Mouse (Mus musculus) B cell, adult 67 days (primary cell): ENCODE results near the gene A2m. TPM values are rescaled to one million over a fixed set of nuclear protein-coding genes. Genes with fewer than 3 reads are reported as not detected.

Experiments
- total RNA-seq, 2 experiments: library from RNA; stranded (reverse); gene quantifications; 4 replicates each; pipeline ENCODE4 v1.2.4; 2023

The A2m gene
- not detected for total RNA-seq

GRCm38 (mm10) chr6:121635076-121635475 is at the start of gene A2m:
Gene A2m, plus strand, starts transcription at chr6:121635376.

Other genes with a start within 250 kb of the A2m start
- gene Iqsec3, start 161.7 kb upstream of the A2m start, total RNA-seq, result not detected
- gene Gm7298, start 97.6 kb downstream of the A2m start, total RNA-seq, result not detected
- not detected for gene Mug1, start 203.2 kb downstream of the A2m start, total RNA-seq